Mouse (Mus musculus) lung, postnatal 0 days (tissue): Measurements from ENCODE around the gene Aaas.

ENCODE experiments used
- CTCF ChIP-seq: IDR thresholded peaks from 2 replicates; pipeline ENCODE4 v1.5.1; 2016; ENCODE audit warnings: antibody characterized with exemption, mild to moderate bottlenecking
- EP300 ChIP-seq: IDR thresholded peaks from 2 replicates; pipeline ENCODE4 v1.6.1; 2016; ENCODE audit warnings: antibody characterized with exemption, mild to moderate bottlenecking, control low read depth

DNA sequence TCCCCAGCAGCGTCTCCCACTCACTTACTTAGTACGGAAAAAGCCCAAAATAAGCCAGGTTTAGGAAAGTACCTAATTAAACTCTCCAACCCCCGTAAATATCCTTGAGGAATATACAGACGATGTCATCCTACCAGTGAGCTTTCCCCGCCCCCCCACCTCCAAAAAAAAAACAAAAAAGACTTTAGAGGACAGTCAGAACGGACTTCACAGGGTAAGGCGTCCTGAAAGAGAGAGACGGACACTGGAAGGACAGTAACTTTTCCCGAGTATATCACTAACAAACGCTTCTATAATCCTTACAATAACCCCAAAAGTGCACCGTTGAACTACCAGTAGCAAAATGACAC, 346 bp upstream of the Aaas start:
- TF ChIP-seq CTCF, result no peak
- no peak for TF ChIP-seq EP300
